ENCODE assay signal across 18 mouse cellular contexts in the genomic region with DNA sequence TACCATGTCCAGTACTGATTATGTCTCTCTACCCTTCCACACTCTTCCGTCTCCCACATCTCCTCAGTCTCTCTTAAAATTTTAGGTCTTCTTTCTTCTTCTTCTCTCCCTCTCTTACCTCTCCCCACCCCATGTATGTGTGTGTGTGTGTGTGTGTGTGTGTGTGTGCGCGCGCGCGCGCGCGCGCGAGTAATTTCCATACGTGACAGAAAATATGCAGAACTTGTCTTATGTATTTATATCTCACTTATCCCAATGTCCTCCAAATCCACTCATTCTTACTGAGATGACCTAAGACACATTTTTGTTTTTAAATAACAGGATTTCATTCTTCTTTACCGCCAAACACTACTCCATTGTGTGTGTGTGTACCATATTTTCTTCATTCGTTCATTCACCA. TPM values are rescaled to one million over a fixed set of nuclear protein-coding genes. Genes with fewer than 3 reads are reported as not detected.
DNase-seq lines count a peak whose midpoint lies in the region; ATAC-seq and TF ChIP-seq lines count a peak whose summit lies in the region.
"Had no signal": no experiment of that assay in that cellular context is flagged by ENCODE, and none has a peak within 500 bp of the region (broad histone marks: within the 10 kb centered on the region; RNA-seq: fewer than 3 reads in every experiment).

No protein-coding gene starts in this region.

- no peak for TF ChIP-seq CTCF in liver, adult 2 months (IDR thresholded peaks at IDR 0.05; ENCODE audit: low read depth, low read length)
- no peak for TF ChIP-seq CTCF in CH12.LX (conservative IDR thresholded peaks at IDR 0.05 in 1 of 2, IDR thresholded peaks at IDR 0.05 in 1 of 2; ENCODE audit: low read depth in 2 of 2, low read length in 2 of 2)

- peaks cover 16% of the 10 kb centered on the region; the same call in 1 of the 2 replicates for H3K36me3 ChIP-seq in liver, adult 2 months (ENCODE audit: control insufficient read depth, insufficient read depth, low read length)
- H3K36me3 ChIP-seq in liver, embryonic 12.5 days = no peaks in the 10 kb centered on the region
- H3K36me3 ChIP-seq in CH12.LX (replicated peaks in 1 of 2; ENCODE audit: control insufficient read depth in 1 of 2, insufficient read depth in 1 of 2, low read length in 1 of 2) = peaks cover 0 to 4% of the 10 kb centered on the region in 2 experiments
- H3K36me3 ChIP-seq in splenic B cell, adult 2 months (ENCODE audit: control insufficient read depth, insufficient read depth, low read length, poor library complexity, severe bottlenecking) = no peaks in the 10 kb centered on the region
- H3K36me3 ChIP-seq: embryonic facial prominence, embryonic 12.5 days; forebrain, embryonic 15.5 days; heart, embryonic 15.5 days; hindbrain, embryonic 10.5 days had no signal

- TF ChIP-seq EP300 in CH12.LX (IDR thresholded peaks at IDR 0.05; ENCODE audit: low read length) = no peak

- peak overlapping the region; percentile 87 for H3K9ac ChIP-seq in liver, adult 2 months (ENCODE audit: low read depth, low read length)
- no peak overlapping the region for H3K9ac ChIP-seq in liver, embryonic 12.5 days
- peak overlapping the region; percentile 76; the same call in 1 of the 2 replicates for H3K9ac ChIP-seq in CH12.LX (ENCODE audit: insufficient read depth, low read depth)
- H3K9ac ChIP-seq: embryonic facial prominence, embryonic 12.5 days; forebrain, embryonic 15.5 days; heart, embryonic 15.5 days; hindbrain, embryonic 14.5 days had no signal

- WGBS in liver, adult 2 months = 66% methylated on average over 14 of the region's 14 CpGs
- 94% methylated on average over 14 of the region's 14 CpGs for WGBS in liver, embryonic 12.5 days (ENCODE audit: insufficient replicate concordance)

- H3K4me2 ChIP-seq in liver, embryonic 12.5 days = no peak overlapping the region
- peak overlapping the region; percentile 97 for H3K4me2 ChIP-seq in CH12.LX (ENCODE audit: insufficient read depth, low read depth, poor library complexity, severe bottlenecking)
- H3K4me2 ChIP-seq: embryonic facial prominence, embryonic 12.5 days; forebrain, embryonic 15.5 days; heart, embryonic 11.5 days; heart, embryonic 15.5 days; hindbrain, embryonic 14.5 days had no signal

- no peak for ATAC-seq in liver, embryonic 12.5 days
- ATAC-seq: forebrain, embryonic 15.5 days had no signal

- H3K4me1 ChIP-seq in liver, adult 2 months (ENCODE audit: control insufficient read depth, insufficient read depth, low read length) = peaks cover 20% of the 10 kb centered on the region; the same call in 1 of the 2 replicates
- H3K4me1 ChIP-seq in liver, embryonic 12.5 days = peaks cover 4% of the 10 kb centered on the region; the same call in 1 of the 2 replicates
- H3K4me1 ChIP-seq in CH12.LX (ENCODE audit: control insufficient read depth in 1 of 2, insufficient read depth in 2 of 2) = peaks cover 0 to 63% of the 10 kb centered on the region in 2 experiments; a peak in 2 of 4 replicates
- H3K4me1 ChIP-seq: embryonic facial prominence, embryonic 12.5 days; forebrain, embryonic 15.5 days; heart, embryonic 15.5 days; hindbrain, embryonic 10.5 days had no signal

- no peaks in the 10 kb centered on the region for H3K9me3 ChIP-seq in liver, embryonic 12.5 days (replicated peaks)
- H3K9me3 ChIP-seq in CH12.LX (replicated peaks; ENCODE audit: low read length) = no peaks in the 10 kb centered on the region
- H3K9me3 ChIP-seq: embryonic facial prominence, embryonic 12.5 days; forebrain, embryonic 15.5 days; heart, embryonic 15.5 days; hindbrain, embryonic 10.5 days had no signal

- peak overlapping the region; percentile 94 for H3K4me3 ChIP-seq in liver, adult 2 months (ENCODE audit: insufficient read depth, low read depth, low read length)
- no peak overlapping the region for H3K4me3 ChIP-seq in liver, embryonic 12.5 days
- peak overlapping the region; percentile 41 to 55 (median 54) for H3K4me3 ChIP-seq in CH12.LX (replicated peaks in 1 of 3; ENCODE audit: low read depth in 2 of 3, low read length in 2 of 3, poor library complexity in 1 of 3)
- H3K4me3 ChIP-seq: embryonic facial prominence, embryonic 12.5 days; forebrain, embryonic 15.5 days; heart, adult 2 months; heart, embryonic 15.5 days; hindbrain, embryonic 10.5 days had no signal

- in situ Hi-C loops in CH12.LX (cut with MboI; ENCODE audit: low pct_ligation_motif_present, low pct_unique_long_range_greater_than_20kb, low sequenced_read_pairs) = loop anchor here (5.0 kb wide), 1 partner anchor 35 kb away; no protein-coding TSS in a partner anchor

- DNase-seq in liver, adult 2 months (ENCODE audit: extremely low read depth, low read depth, low spot score) = no peak
- DNase-seq in A20 (ENCODE audit: low read depth, low spot score) (peak; percentile 68), CH12.LX (ENCODE audit: extremely low read depth) (no peak)
- peak; percentile 35 for DNase-seq in splenic B cell, adult 2 months (ENCODE audit: low read depth, low spot score)
- no peak for DNase-seq in thymus, adult 18-20 months
- DNase-seq: adrenal gland, postnatal 10 days; cerebellum, adult 11-12 months; cerebellum, adult 9-10 months; cerebellum, postnatal 25 days; gastrocnemius, postnatal 36 days; heart, adult 2 months had no signal

- TF ChIP-seq RAD21 in CH12.LX (IDR thresholded peaks at IDR 0.05; ENCODE audit: low read depth, low read length) = no peak

- H3K27ac ChIP-seq in liver, adult 2 months (replicated peaks; ENCODE audit: insufficient read depth, low read depth, low read length) = peak overlapping the region; percentile 99
- H3K27ac ChIP-seq in liver, embryonic 12.5 days = no peak overlapping the region
- no peak overlapping the region for H3K27ac ChIP-seq in CH12.LX (ENCODE audit: insufficient read depth, low read depth)
- H3K27ac ChIP-seq: embryonic facial prominence, embryonic 12.5 days; forebrain, embryonic 15.5 days; heart, adult 2 months; heart, embryonic 15.5 days; hindbrain, embryonic 10.5 days; hindbrain, embryonic 14.5 days had no signal

- peaks cover 9% of the 10 kb centered on the region; the same call in 1 of the 2 replicates for H3K79me2 ChIP-seq in liver, adult 2 months (ENCODE audit: control insufficient read depth, insufficient read depth, low read length)
- no peaks in the 10 kb centered on the region for H3K79me2 ChIP-seq in CH12.LX (replicated peaks; ENCODE audit: control insufficient read depth, extremely low read depth, insufficient read depth, poor library complexity, severe bottlenecking)

- dilution Hi-C loops in CH12.LX (cut with MboI; ENCODE audit: extremely low pct_ligation_motif_present, extremely low pct_unique_long_range_greater_than_20kb, low sequenced_read_pairs) = no loop called here

- TF ChIP-seq POLR2A in liver, adult 2 months (IDR thresholded peaks at IDR 0.05; ENCODE audit: extremely low read depth, insufficient read depth, low read length) = no peak
- no peak for TF ChIP-seq POLR2A in CH12.LX (IDR thresholded peaks at IDR 0.05; ENCODE audit: low read depth, low read length)

- no peaks in the 10 kb centered on the region for H3K27me3 ChIP-seq in liver, adult 2 months (ENCODE audit: control insufficient read depth, insufficient read depth, low read length)
- H3K27me3 ChIP-seq in liver, embryonic 12.5 days (replicated peaks) = no peaks in the 10 kb centered on the region
- H3K27me3 ChIP-seq in CH12.LX (replicated peaks) = no peaks in the 10 kb centered on the region
- H3K27me3 ChIP-seq in splenic B cell, adult 2 months (ENCODE audit: control insufficient read depth, insufficient read depth, low read length, poor library complexity, severe bottlenecking) = no peaks in the 10 kb centered on the region
- H3K27me3 ChIP-seq: embryonic facial prominence, embryonic 12.5 days; forebrain, embryonic 15.5 days; heart, embryonic 15.5 days had no signal

TF ChIP-seq in CH12.LX, 34 proteins besides CTCF, POLR2A, EP300 and RAD21:
- TF ChIP-seq ZMIZ1 (IDR thresholded peaks at IDR 0.05; ENCODE audit: low read depth, low read length) (no peak), IRF4 (IDR thresholded peaks at IDR 0.05; ENCODE audit: low read depth, low read length) (0 out of 2 replicates have a peak, but pooled peaks have one; percentile 11), USF2 (conservative IDR thresholded peaks at IDR 0.05; ENCODE audit: low read depth, low read length) (no peak), MEF2A (IDR thresholded peaks at IDR 0.05; ENCODE audit: borderline replicate concordance, low read depth, low read length) (no peak), USF1 (IDR thresholded peaks at IDR 0.05; ENCODE audit: low read depth, low read length) (no peak), E2F4 (IDR thresholded peaks at IDR 0.05; ENCODE audit: insufficient replicate concordance, low read depth, low read length) (0 out of 2 replicates have a peak, but pooled peaks have one; percentile 60), MAX (IDR thresholded peaks at IDR 0.05; ENCODE audit: low read length) (no peak), NRF1 (IDR thresholded peaks at IDR 0.05; ENCODE audit: low read depth, low read length) (peak; percentile 66), ZNF384 (IDR thresholded peaks at IDR 0.05; ENCODE audit: low read depth, low read length) (no peak), ZC3H11A (IDR thresholded peaks at IDR 0.05; ENCODE audit: low read depth, low read length) (no peak), MYC (IDR thresholded peaks at IDR 0.05; ENCODE audit: low read depth, low read length) (no peak), TBP (conservative IDR thresholded peaks at IDR 0.05; ENCODE audit: low read depth, low read length) (0 out of 2 replicates have a peak, but pooled peaks have one; percentile 20), UBTF (IDR thresholded peaks at IDR 0.05; ENCODE audit: low read depth, low read length) (no peak)

RNA-seq across cellular contexts. Expression of a gene that starts 7.0 kb away (rescaled TPM):
- 162 and 208 TPM in 2 replicates for total RNA-seq in liver, adult 2 months (2014; rRNA removed)
- polyA plus RNA-seq in liver, adult 2 months (2012; rRNA removed) = 58.5 and 67.7 TPM in 2 replicates
- 80.2 and 87.8 TPM in 2 replicates for polyA plus RNA-seq in liver, embryonic 12.5 days (2016; fragmentation: Nextera tagmentation; extraction: Ambion mirVana)
- 100 and 104 TPM in 2 replicates for total RNA-seq in CH12.LX (2012; rRNA removed)
- 113 and 120 TPM in 2 replicates for total RNA-seq in CH12.LX (2014; rRNA removed)
- 122 and 175 TPM in 2 replicates for polyA plus RNA-seq in CH12.LX (2012; ENCODE audit: insufficient read length, low read depth)

RNA-seq across cellular contexts. Expression of a gene that starts 12.3 kb away (rescaled TPM):
- total RNA-seq in liver, adult 2 months (2014; rRNA removed) = 210 and 319 TPM in 2 replicates
- polyA plus RNA-seq in liver, adult 2 months (2012; rRNA removed) = 64.7 and 69.1 TPM in 2 replicates
- polyA plus RNA-seq in liver, embryonic 12.5 days (2016; fragmentation: Nextera tagmentation; extraction: Ambion mirVana) = 2.9 and 3.2 TPM in 2 replicates
- total RNA-seq in CH12.LX (2012; rRNA removed) (9.7 and 13.2 TPM in 2 replicates), CH12.LX (2014; rRNA removed) (49.2 and 50.6 TPM in 2 replicates)
- 42.5 and 48.1 TPM in 2 replicates for polyA plus RNA-seq in CH12.LX (2012; ENCODE audit: insufficient read length, low read depth)
- polyA plus RNA-seq: forebrain, embryonic 15.5 days had no signal

Comparison
In these comparisons a context has a peak if more than half of its experiments do, and no peak if none do; other contexts are left out.
1. RNA of a gene that starts 12.3 kb away (polyA plus RNA-seq): 64.7 to 69.1 TPM in liver, adult 2 months and 42.5 to 48.1 TPM in CH12.LX; 2.9 to 3.2 TPM in liver, embryonic 12.5 days; every median in the first group is over 10 times any median in the second.
2. DNase-seq: peak in A20 (single experiment) and splenic B cell, adult 2 months (single experiment); none in liver, adult 2 months (single experiment), CH12.LX (single experiment) and thymus, adult 18-20 months (0 of 2).